Mouse (Mus musculus): ENCODE data around the gene Scd2. TPM values are rescaled to one million over a fixed set of nuclear protein-coding genes. Genes with fewer than 3 reads are reported as not detected.
A peak's percentile ranks its signal among the peaks of the same experiment; 100 is the strongest.
"Not testable (repeated sequence)": the region's sequence is repeated elsewhere in the genome, so short reads cannot be mapped to it uniquely, and the experiment has no call there.

Gene Scd2
- polyA plus RNA-seq (2012; rRNA removed): 60.9 and 71.6 TPM in 2 replicates

DNA sequence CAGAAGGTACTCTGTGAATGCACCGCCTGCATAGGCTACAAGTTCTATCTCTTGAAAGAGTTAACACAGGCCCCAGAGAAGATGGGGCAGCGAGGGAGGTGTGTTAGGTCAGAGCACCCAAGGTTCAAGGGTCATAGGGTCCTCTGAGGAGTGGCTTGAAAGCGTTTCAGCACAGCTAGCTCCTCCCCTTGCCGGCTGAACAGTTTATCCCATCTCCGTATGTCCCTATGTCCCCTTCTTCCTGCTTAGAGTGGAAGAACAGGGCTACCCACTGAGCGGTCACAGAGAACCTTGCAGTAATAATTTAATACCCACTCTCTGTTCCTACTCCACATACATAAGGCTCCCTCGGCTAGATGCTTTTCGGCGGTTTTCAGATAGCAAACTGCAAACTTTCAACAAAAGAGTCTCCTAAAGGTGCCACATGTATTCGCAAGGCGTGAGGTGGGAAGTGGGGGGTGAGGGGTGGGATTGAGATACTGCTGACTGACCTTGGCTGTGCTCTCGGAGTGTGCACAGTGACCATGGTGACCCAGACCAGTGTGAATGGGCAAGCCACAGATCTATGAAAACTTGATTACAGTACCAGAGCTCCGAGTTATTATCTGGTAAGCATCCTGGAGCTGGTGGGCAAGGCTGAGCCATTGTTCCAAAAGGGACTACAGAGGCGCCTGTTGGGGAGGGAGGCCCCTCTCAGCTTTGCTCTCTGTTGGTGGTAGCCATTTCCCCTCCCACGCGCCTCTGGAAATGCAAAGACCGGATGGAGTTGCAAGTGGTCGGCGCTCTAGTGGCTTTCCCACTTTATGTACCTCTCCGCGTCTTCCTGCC is at the start of gene Scd2:
Scd2 (plus strand) TSS at position 734 of the 828 bp plus-strand sequence.
- no peaks in the 10 kb centered on the region for H3K27me3 ChIP-seq (ENCODE audit: control insufficient read depth, insufficient read depth, low read length)
- H3K36me3 ChIP-seq (ENCODE audit: control insufficient read depth, insufficient read depth, low read length): no peaks in the 10 kb centered on the region
- H3K4me3 ChIP-seq (ENCODE audit: control insufficient read depth, low read depth, low read length): peak within 1 kb of the TSS; percentile 87
- H3K4me1 ChIP-seq (ENCODE audit: control insufficient read depth, insufficient read depth, low read length): peaks cover 7% of the 10 kb centered on the region
- H3K27ac ChIP-seq (ENCODE audit: control insufficient read depth, insufficient read depth, low read depth, low read length): peak within 1 kb of the TSS; percentile 86
- TF ChIP-seq POLR2A (IDR thresholded peaks at IDR 0.05; ENCODE audit: control insufficient read depth, low read depth, low read length): no peak
- no peak for TF ChIP-seq CTCF (IDR thresholded peaks at IDR 0.05; ENCODE audit: control insufficient read depth, insufficient read depth, insufficient replicate concordance, low read depth, low read length)

GRCm38 (mm10) chr19:44245761-44246171 is 47.7 kb upstream of the Scd2 start:
- no peak overlapping the region for H3K4me3 ChIP-seq (ENCODE audit: control insufficient read depth, low read depth, low read length)
- 0 out of 2 replicates have a peak overlapping the region, but pooled peaks have one; percentile 27 for H3K27ac ChIP-seq (ENCODE audit: control insufficient read depth, insufficient read depth, low read depth, low read length)
- H3K36me3 ChIP-seq (ENCODE audit: control insufficient read depth, insufficient read depth, low read length): no peaks in the 10 kb centered on the region
- peaks cover 13% of the 10 kb centered on the region for H3K4me1 ChIP-seq (ENCODE audit: control insufficient read depth, insufficient read depth, low read length)
- TF ChIP-seq CTCF (IDR thresholded peaks at IDR 0.05; ENCODE audit: control insufficient read depth, insufficient read depth, insufficient replicate concordance, low read depth, low read length) (no peak), POLR2A (IDR thresholded peaks at IDR 0.05; ENCODE audit: control insufficient read depth, low read depth, low read length) (no peak)
- H3K27me3 ChIP-seq (ENCODE audit: control insufficient read depth, insufficient read depth, low read length): no peaks in the 10 kb centered on the region

- H3K27ac ChIP-seq (ENCODE audit: control insufficient read depth, insufficient read depth, low read depth, low read length): no peak overlapping the region
- peaks cover 13% of the 10 kb centered on the region for H3K4me1 ChIP-seq (ENCODE audit: control insufficient read depth, insufficient read depth, low read length)
- H3K27me3 ChIP-seq (ENCODE audit: control insufficient read depth, insufficient read depth, low read length): no peaks in the 10 kb centered on the region
- no peaks in the 10 kb centered on the region for H3K36me3 ChIP-seq (ENCODE audit: control insufficient read depth, insufficient read depth, low read length)
- TF ChIP-seq CTCF (IDR thresholded peaks at IDR 0.05; ENCODE audit: control insufficient read depth, insufficient read depth, insufficient replicate concordance, low read depth, low read length) (no peak), POLR2A (IDR thresholded peaks at IDR 0.05; ENCODE audit: control insufficient read depth, low read depth, low read length) (no peak)
- no peak overlapping the region for H3K4me3 ChIP-seq (ENCODE audit: control insufficient read depth, low read depth, low read length)
Measured at GRCm38 (mm10) chr19:44246341-44246911, 47.0 kb upstream of the Scd2 start.

DNA sequence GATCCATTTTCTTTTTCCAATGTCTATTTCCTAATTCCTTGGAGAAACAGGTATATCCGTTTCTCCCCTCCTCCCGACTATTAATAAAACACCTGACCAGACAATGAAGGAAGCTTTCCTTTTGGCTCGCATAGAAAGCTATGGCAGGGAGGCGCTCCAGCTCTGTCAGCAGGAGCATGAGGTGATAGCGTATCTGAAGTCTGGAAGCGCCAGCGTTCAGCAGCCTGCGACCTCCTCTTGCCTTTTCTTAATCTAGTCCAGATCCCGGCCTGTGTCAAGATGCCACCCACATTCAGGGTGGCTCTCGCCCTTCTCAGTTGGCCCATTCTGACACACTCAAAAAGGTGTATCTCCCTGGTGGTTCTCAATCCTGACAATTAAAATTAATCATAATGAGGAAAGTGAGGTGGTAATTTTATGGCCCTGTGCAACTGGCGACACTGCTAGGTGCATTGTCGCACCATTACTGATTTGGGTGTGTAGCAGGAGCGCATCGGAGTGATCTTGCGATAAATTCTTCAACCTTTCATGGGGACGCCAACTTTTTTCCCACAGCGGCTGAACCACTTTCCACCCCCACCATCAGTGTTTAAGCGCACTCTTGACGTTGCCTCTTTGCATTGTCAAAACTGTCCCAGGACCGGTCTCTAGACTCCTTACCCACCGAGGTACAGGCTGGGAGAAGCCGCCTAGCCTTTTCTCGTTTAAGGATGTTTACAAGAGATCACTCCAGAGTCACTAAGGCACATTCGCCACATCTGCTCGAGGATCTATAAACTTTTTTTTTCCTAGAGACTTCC is 46.0 kb upstream of the Scd2 start:
- no peaks in the 10 kb centered on the region for H3K27me3 ChIP-seq (ENCODE audit: control insufficient read depth, insufficient read depth, low read length)
- no peak for TF ChIP-seq CTCF (IDR thresholded peaks at IDR 0.05; ENCODE audit: control insufficient read depth, insufficient read depth, insufficient replicate concordance, low read depth, low read length)
- TF ChIP-seq POLR2A (IDR thresholded peaks at IDR 0.05; ENCODE audit: control insufficient read depth, low read depth, low read length): no peak
- H3K27ac ChIP-seq (ENCODE audit: control insufficient read depth, insufficient read depth, low read depth, low read length): peak overlapping the region; percentile 75
- peak overlapping the region; percentile 79 for H3K4me3 ChIP-seq (ENCODE audit: control insufficient read depth, low read depth, low read length)
- peaks cover 13% of the 10 kb centered on the region for H3K4me1 ChIP-seq (ENCODE audit: control insufficient read depth, insufficient read depth, low read length)
- no peaks in the 10 kb centered on the region for H3K36me3 ChIP-seq (ENCODE audit: control insufficient read depth, insufficient read depth, low read length)

GRCm38 (mm10) chr19:44248081-44248853 is 45.2 kb upstream of the Scd2 start:
- TF ChIP-seq CTCF (IDR thresholded peaks at IDR 0.05; ENCODE audit: control insufficient read depth, insufficient read depth, insufficient replicate concordance, low read depth, low read length) (no peak), POLR2A (IDR thresholded peaks at IDR 0.05; ENCODE audit: control insufficient read depth, low read depth, low read length) (peak; percentile 77; the same call in 1 of the 2 replicates)
- Histone ChIP-seq H3K27me3 (ENCODE audit: control insufficient read depth, insufficient read depth, low read length) (no peaks in the 10 kb centered on the region), H3K4me1 (ENCODE audit: control insufficient read depth, insufficient read depth, low read length) (peaks cover 13% of the 10 kb centered on the region), H3K27ac (ENCODE audit: control insufficient read depth, insufficient read depth, low read depth, low read length) (peak overlapping the region; percentile 75), H3K4me3 (ENCODE audit: control insufficient read depth, low read depth, low read length) (peak overlapping the region; percentile 79), H3K36me3 (ENCODE audit: control insufficient read depth, insufficient read depth, low read length) (no peaks in the 10 kb centered on the region)

DNA sequence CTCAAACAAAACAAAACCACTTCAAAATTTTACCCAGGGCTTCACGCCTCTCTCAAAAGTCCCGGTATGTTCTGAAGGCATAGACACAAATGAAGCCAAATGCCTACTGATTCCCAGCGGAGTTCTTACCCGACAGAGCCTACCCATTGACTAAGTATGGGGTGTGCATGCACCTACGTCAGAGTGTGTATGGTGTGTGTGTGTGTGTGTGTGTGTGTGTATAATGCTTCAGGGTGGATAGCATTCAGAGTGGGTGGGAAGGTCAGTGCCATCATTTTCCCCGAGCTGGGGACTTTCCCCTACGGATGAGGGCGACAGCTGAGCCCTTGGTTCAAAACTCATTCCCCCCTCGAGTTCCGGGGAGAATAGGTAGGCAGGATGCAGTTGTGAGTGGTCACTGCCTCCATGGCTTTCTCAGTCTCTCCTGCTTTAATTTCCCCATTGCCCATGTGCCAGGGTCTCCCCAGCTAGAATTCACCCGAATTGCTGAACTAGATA is 44.6 kb upstream of the Scd2 start:
- Histone ChIP-seq H3K4me3 (ENCODE audit: control insufficient read depth, low read depth, low read length) (no peak overlapping the region; the same call in 1 of the 2 replicates), H3K4me1 (ENCODE audit: control insufficient read depth, insufficient read depth, low read length) (peaks cover 13% of the 10 kb centered on the region), H3K27ac (ENCODE audit: control insufficient read depth, insufficient read depth, low read depth, low read length) (peak overlapping the region; percentile 61), H3K27me3 (ENCODE audit: control insufficient read depth, insufficient read depth, low read length) (no peaks in the 10 kb centered on the region), H3K36me3 (ENCODE audit: control insufficient read depth, insufficient read depth, low read length) (no peaks in the 10 kb centered on the region)
- TF ChIP-seq POLR2A (IDR thresholded peaks at IDR 0.05; ENCODE audit: control insufficient read depth, low read depth, low read length) (no peak), CTCF (IDR thresholded peaks at IDR 0.05; ENCODE audit: control insufficient read depth, insufficient read depth, insufficient replicate concordance, low read depth, low read length) (no peak)

- not testable (repeated sequence) for H3K4me3 ChIP-seq (ENCODE audit: control insufficient read depth, low read depth, low read length); H3K27me3 ChIP-seq (ENCODE audit: control insufficient read depth, insufficient read depth, low read length); H3K27ac ChIP-seq (ENCODE audit: control insufficient read depth, insufficient read depth, low read depth, low read length); H3K36me3 ChIP-seq (ENCODE audit: control insufficient read depth, insufficient read depth, low read length)
- peaks cover 13% of the 10 kb centered on the region for H3K4me1 ChIP-seq (ENCODE audit: control insufficient read depth, insufficient read depth, low read length)
Measured at GRCm38 (mm10) chr19:44251138-44251537, 42.3 kb upstream of the Scd2 start.

Measured in testis, adult 2 months (tissue).